Mouse (Mus musculus): Measurements from ENCODE around the gene Harbi1. TPM values are rescaled to one million over a fixed set of nuclear protein-coding genes. Genes with fewer than 3 reads are reported as not detected.

Harbi1 gene
- 11.9 and 14.7 TPM in 2 replicates for polyA plus RNA-seq (2014; fragmentation: Nextera tagmentation; extraction: Ambion mirVana)

DNA sequence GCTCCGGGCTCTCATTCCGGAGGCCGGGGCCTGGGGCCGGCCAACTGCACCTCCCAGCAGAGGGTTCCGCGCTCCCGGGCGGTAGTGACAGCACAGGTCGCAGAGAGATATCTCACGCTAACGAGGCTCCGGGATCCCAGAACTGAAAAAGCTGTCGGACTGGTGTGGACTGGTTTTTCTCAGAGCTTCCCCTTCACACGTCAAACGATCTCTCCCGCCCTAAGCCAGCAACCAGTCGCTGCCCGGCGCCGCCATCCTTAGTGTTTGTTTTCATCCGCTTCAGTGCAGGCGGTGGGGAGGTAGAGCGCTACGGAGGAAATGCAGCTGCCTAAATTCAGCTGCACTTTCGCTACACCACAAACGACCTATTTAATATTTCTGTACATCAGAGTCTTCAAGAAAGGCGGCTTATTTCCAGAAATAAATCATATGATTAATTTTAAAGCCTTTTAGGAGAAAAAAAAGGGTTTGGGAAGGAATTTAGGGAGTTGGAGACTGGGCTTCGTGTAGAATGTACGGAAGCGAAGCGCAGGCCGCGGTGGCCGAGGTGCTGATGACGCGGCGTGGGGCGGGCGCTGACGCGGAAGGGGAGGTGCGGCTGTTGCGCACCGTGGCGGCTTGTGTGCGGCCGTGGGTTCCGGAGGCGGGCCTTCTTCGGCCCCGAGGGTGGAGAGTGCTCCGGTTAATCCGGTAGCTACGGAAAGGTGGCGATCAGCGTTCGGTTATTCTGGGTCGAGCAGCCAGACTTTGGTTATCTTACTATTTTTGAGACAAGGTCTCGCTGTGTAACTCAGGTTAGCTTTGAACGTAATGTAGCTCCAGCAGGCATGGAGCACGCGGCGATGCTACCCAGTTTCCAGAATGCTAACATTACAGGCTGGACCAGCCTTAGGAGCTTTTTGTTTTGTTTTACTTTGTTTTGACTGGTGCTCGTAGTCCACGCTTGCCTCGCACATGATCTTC is at the start of gene Harbi1, which contains the start of gene Atg13:
Harbi1 (plus strand) TSS at position 581 of the 963 bp plus-strand sequence.
Atg13 (minus strand) TSS at position 305 of the 963 bp plus-strand sequence.
- Histone ChIP-seq H3K4me2 (ENCODE audit: low read depth, low read length) (peak within 1 kb of the TSS; percentile 81), H3K4me3 (ENCODE audit: low read depth, low read length) (peak within 1 kb of the TSS; percentile 95), H3K4me1 (ENCODE audit: control insufficient read depth, insufficient read depth, low read length) (peaks cover 11% of the 10 kb centered on the region), H3K36me3 (ENCODE audit: control insufficient read depth, insufficient read depth, low read length) (no peaks in the 10 kb centered on the region), H3K9me3 (ENCODE audit: control insufficient read depth, low read length) (no peaks in the 10 kb centered on the region), H3K9ac (ENCODE audit: low read depth, low read length) (peak within 1 kb of the TSS; percentile 90), H3K27me3 (replicated peaks; ENCODE audit: control insufficient read depth, insufficient read depth, low read length) (no peaks in the 10 kb centered on the region), H3K27ac (replicated peaks; ENCODE audit: low read depth, low read length) (peak within 1 kb of the TSS; percentile 91)
- DNase-seq (ENCODE audit: low spot score): peak; percentile 96
- peak; percentile 98 for ATAC-seq (ENCODE audit: low read depth)
- under 1% methylated on average over 65 of the region's 66 CpGs for WGBS

DNA sequence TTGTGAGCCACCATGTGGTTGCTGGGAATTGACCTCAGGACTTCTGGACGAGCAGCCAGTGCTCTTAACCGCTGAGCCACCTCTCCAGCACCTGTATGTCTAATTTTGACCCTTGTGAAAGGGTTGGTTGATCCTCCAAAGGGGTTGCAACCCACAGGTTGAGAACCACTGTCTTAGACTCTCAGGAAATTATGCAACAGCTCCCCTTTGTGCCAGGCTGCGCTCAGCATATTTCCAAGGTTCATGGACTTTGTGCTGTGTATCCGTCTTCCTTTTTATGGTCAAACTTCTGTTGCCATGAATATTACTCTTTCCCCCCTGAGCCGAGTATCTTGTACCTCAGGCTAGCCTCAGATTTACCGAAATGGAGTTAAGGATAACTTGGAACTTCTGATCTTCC is 49.7 kb upstream of the Harbi1 start:
- H3K4me3 ChIP-seq (ENCODE audit: low read depth, low read length): no peak overlapping the region
- H3K36me3 ChIP-seq (ENCODE audit: control insufficient read depth, insufficient read depth, low read length): peaks cover 86% of the 10 kb centered on the region
- no peaks in the 10 kb centered on the region for H3K4me1 ChIP-seq (ENCODE audit: control insufficient read depth, insufficient read depth, low read length)
- no peak for ATAC-seq (ENCODE audit: low read depth)
- WGBS: 95% methylated on average over 6 of the region's 6 CpGs
- no peak overlapping the region for H3K27ac ChIP-seq (replicated peaks; ENCODE audit: low read depth, low read length)
- H3K27me3 ChIP-seq (replicated peaks; ENCODE audit: control insufficient read depth, insufficient read depth, low read length): no peaks in the 10 kb centered on the region
- no peak overlapping the region for H3K4me2 ChIP-seq (ENCODE audit: low read depth, low read length)
- H3K9me3 ChIP-seq (ENCODE audit: control insufficient read depth, low read length): no peaks in the 10 kb centered on the region
- no peak for DNase-seq (ENCODE audit: low spot score)
- H3K9ac ChIP-seq (ENCODE audit: low read depth, low read length): no peak overlapping the region

DNA sequence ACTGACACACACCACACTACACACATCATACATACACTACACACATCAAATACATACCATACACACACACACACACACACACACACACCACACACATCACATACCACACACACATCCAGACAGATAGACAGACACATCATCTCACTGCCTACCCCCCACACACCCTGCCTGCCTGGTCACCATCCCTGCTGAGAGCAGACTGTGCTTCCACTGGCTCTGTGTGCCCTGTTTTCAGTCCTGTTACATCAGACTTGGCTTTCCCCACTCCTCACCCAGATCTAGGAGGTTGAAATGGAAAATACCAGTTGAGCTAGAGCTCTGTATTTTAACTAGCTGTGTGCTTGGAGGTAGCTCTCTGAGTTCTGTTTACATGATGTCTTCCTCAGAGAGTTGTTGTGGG is 45.9 kb upstream of the Harbi1 start:
- Histone ChIP-seq H3K36me3 (ENCODE audit: control insufficient read depth, insufficient read depth, low read length) (peaks cover 86% of the 10 kb centered on the region), H3K27ac (replicated peaks; ENCODE audit: low read depth, low read length) (no peak overlapping the region), H3K27me3 (replicated peaks; ENCODE audit: control insufficient read depth, insufficient read depth, low read length) (no peaks in the 10 kb centered on the region), H3K4me2 (ENCODE audit: low read depth, low read length) (no peak overlapping the region), H3K4me1 (ENCODE audit: control insufficient read depth, insufficient read depth, low read length) (no peaks in the 10 kb centered on the region), H3K4me3 (ENCODE audit: low read depth, low read length) (no peak overlapping the region), H3K9ac (ENCODE audit: low read depth, low read length) (no peak overlapping the region), H3K9me3 (ENCODE audit: control insufficient read depth, low read length) (no peaks in the 10 kb centered on the region)
- DNase-seq (ENCODE audit: low spot score): no peak
- no peak for ATAC-seq (ENCODE audit: low read depth)

DNA sequence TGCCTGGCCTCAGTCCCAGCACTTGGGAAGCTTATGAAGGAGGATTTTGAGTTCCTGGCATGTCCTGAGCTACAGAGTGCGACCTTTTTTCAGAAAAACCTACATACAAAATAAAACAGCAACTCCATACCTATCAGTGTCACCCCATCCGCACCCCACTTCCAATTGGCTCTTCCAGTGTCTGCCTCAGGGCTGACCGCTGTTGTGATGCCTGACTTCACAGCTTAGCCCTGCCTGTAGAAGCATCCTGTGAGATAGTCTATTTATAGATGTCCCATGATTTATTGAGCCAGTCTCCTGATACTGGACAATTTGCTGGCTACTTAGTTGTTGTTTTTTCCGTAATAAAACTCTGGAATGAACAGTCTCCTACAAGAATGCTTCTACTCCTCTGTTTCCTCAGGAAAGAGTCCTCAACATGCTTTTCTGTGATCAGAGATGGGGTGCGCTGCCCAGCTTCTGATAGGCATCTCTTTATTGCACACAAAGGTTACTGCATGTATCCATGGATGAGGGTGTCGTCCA is 44.2 kb upstream of the Harbi1 start:
- Histone ChIP-seq H3K4me2 (ENCODE audit: low read depth, low read length) (no peak overlapping the region), H3K9me3 (ENCODE audit: control insufficient read depth, low read length) (no peaks in the 10 kb centered on the region), H3K27ac (replicated peaks; ENCODE audit: low read depth, low read length) (no peak overlapping the region), H3K27me3 (replicated peaks; ENCODE audit: control insufficient read depth, insufficient read depth, low read length) (no peaks in the 10 kb centered on the region), H3K9ac (ENCODE audit: low read depth, low read length) (no peak overlapping the region), H3K4me1 (ENCODE audit: control insufficient read depth, insufficient read depth, low read length) (no peaks in the 10 kb centered on the region), H3K36me3 (ENCODE audit: control insufficient read depth, insufficient read depth, low read length) (peaks cover 89% of the 10 kb centered on the region), H3K4me3 (ENCODE audit: low read depth, low read length) (no peak overlapping the region)
- 96% methylated on average over 6 of the region's 6 CpGs for WGBS
- DNase-seq (ENCODE audit: low spot score) (no peak), ATAC-seq (ENCODE audit: low read depth) (no peak)

DNA sequence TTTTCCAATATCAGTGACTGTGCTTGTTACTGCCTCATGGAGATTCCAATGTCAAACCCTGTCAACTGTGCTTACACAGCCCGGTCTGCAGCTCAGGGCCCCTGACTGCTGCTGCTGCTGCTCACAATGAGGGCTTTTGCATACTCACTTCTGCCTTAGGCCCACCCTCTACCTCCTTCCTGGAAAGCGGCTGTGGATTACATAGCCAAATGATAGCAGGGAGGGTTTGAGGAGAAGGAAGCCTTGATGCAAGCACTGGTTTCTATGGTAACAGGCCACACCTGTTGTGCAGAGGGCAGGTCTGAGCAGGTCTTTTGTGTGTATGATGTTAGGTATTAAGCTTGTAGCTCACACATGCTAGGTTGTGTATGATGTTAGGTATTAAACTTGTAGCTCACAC is 42.9 kb upstream of the Harbi1 start:
- peaks cover 89% of the 10 kb centered on the region for H3K36me3 ChIP-seq (ENCODE audit: control insufficient read depth, insufficient read depth, low read length)
- peak; percentile 83 for DNase-seq (ENCODE audit: low spot score)

DNA sequence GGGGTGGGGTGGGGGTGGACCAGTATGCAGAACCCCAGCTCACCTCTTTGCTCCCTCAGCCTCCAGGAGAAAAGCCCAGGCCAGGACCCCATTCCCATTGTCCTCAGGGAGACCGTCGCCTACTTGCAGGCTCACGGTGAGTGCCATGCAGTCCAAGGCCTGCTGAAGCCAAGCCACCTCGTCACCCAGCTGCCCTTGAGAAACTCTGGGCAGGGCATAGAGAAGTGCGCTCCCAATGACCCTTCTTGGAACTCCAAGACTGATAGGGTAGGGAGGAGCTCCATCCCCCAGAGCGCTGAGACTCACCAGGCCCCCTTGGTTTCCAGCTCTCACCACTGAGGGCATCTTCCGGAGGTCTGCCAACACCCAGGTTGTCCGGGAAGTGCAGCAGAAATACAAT is 41.3 kb upstream of the Harbi1 start:
- H3K4me1 ChIP-seq (ENCODE audit: control insufficient read depth, insufficient read depth, low read length): no peaks in the 10 kb centered on the region
- H3K4me2 ChIP-seq (ENCODE audit: low read depth, low read length): no peak overlapping the region
- 89% methylated on average over 6 of the region's 8 CpGs for WGBS

More for the DNA sequence above, 42.9 kb upstream of the Harbi1 start:
- Histone ChIP-seq H3K27ac (replicated peaks; ENCODE audit: low read depth, low read length) (no peak overlapping the region), H3K27me3 (replicated peaks; ENCODE audit: control insufficient read depth, insufficient read depth, low read length) (no peaks in the 10 kb centered on the region), H3K4me2 (ENCODE audit: low read depth, low read length) (no peak overlapping the region), H3K9me3 (ENCODE audit: control insufficient read depth, low read length) (no peaks in the 10 kb centered on the region), H3K4me3 (ENCODE audit: low read depth, low read length) (no peak overlapping the region), H3K4me1 (ENCODE audit: control insufficient read depth, insufficient read depth, low read length) (no peaks in the 10 kb centered on the region), H3K9ac (ENCODE audit: low read depth, low read length) (no peak overlapping the region)
- WGBS: 62% methylated on average over 2 of the region's 2 CpGs
- ATAC-seq (ENCODE audit: low read depth): peak; percentile 69

DNA sequence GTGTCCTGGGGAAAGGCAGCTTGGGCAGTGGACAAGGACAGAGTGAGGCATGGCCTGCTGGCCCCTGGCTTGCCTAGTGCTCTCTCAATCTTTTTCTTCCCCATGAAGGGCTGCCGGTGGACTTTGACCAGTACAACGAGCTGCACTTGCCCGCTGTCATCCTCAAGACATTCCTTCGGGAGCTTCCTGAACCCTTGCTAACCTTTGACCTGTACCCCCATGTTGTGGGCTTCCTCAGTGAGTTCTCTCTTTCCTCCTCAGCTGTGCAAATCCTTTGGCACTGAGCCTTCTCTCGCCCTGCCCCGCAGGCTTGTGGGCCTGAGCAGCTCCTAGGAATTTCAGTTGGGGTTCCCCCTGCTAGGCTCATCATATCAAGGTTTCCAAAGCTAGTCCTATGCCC is 40.6 kb upstream of the Harbi1 start:
- Histone ChIP-seq H3K27ac (replicated peaks; ENCODE audit: low read depth, low read length) (no peak overlapping the region), H3K36me3 (ENCODE audit: control insufficient read depth, insufficient read depth, low read length) (peaks cover 84% of the 10 kb centered on the region)

More for the DNA sequence above, 41.3 kb upstream of the Harbi1 start:
- H3K4me3 ChIP-seq (ENCODE audit: low read depth, low read length): no peak overlapping the region
- DNase-seq (ENCODE audit: low spot score): no peak
- no peaks in the 10 kb centered on the region for H3K27me3 ChIP-seq (replicated peaks; ENCODE audit: control insufficient read depth, insufficient read depth, low read length)
- ATAC-seq (ENCODE audit: low read depth): no peak
- H3K27ac ChIP-seq (replicated peaks; ENCODE audit: low read depth, low read length): no peak overlapping the region
- H3K9me3 ChIP-seq (ENCODE audit: control insufficient read depth, low read length): no peaks in the 10 kb centered on the region
- H3K9ac ChIP-seq (ENCODE audit: low read depth, low read length): no peak overlapping the region
- peaks cover 84% of the 10 kb centered on the region for H3K36me3 ChIP-seq (ENCODE audit: control insufficient read depth, insufficient read depth, low read length)

DNA sequence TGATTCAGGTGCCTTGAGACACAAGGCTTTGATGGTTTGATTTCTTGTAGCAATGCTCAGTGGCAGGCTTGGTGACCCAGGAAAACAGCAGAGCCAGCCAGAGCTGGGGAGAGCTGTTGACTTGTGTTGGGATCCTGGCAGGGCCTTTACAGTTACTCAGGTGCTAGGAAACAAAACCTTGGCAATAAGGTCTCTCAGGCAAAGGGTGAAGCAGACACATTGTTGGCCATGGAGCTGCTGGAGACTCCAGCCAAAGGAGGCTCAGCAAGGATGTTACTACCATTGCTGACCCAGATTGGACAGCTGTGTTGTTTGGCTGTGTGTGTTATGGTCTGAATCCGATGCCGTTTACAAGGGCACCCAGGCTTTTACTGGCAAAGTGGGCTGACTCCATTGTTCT is 37.1 kb upstream of the Harbi1 start:
- Histone ChIP-seq H3K27me3 (replicated peaks; ENCODE audit: control insufficient read depth, insufficient read depth, low read length) (no peaks in the 10 kb centered on the region), H3K4me2 (ENCODE audit: low read depth, low read length) (no peak overlapping the region), H3K4me3 (ENCODE audit: low read depth, low read length) (no peak overlapping the region), H3K4me1 (ENCODE audit: control insufficient read depth, insufficient read depth, low read length) (no peaks in the 10 kb centered on the region), H3K9me3 (ENCODE audit: control insufficient read depth, low read length) (no peaks in the 10 kb centered on the region), H3K36me3 (ENCODE audit: control insufficient read depth, insufficient read depth, low read length) (peaks cover 89% of the 10 kb centered on the region), H3K27ac (replicated peaks; ENCODE audit: low read depth, low read length) (no peak overlapping the region), H3K9ac (ENCODE audit: low read depth, low read length) (no peak overlapping the region)
- DNase-seq (ENCODE audit: low spot score) (no peak), ATAC-seq (ENCODE audit: low read depth) (no peak)
- WGBS: 93% methylated on average over 2 of the region's 2 CpGs

More for the DNA sequence above, 40.6 kb upstream of the Harbi1 start:
- 89% methylated on average over 6 of the region's 6 CpGs for WGBS
- no peaks in the 10 kb centered on the region for H3K27me3 ChIP-seq (replicated peaks; ENCODE audit: control insufficient read depth, insufficient read depth, low read length)
- DNase-seq (ENCODE audit: low spot score): no peak
- no peaks in the 10 kb centered on the region for H3K9me3 ChIP-seq (ENCODE audit: control insufficient read depth, low read length)
- no peak overlapping the region for H3K4me2 ChIP-seq (ENCODE audit: low read depth, low read length)
- ATAC-seq (ENCODE audit: low read depth): no peak
- H3K4me1 ChIP-seq (ENCODE audit: control insufficient read depth, insufficient read depth, low read length): no peaks in the 10 kb centered on the region
- no peak overlapping the region for H3K9ac ChIP-seq (ENCODE audit: low read depth, low read length)
- H3K4me3 ChIP-seq (ENCODE audit: low read depth, low read length): no peak overlapping the region

Measured in embryonic facial prominence, embryonic 14.5 days (tissue).